Mouse (Mus musculus): ENCODE results near the gene Meiob. TPM values are rescaled to one million over a fixed set of nuclear protein-coding genes. Genes with fewer than 3 reads are reported as not detected.
A peak's percentile ranks its signal among the peaks of the same experiment; 100 is the strongest.

Meiob gene
- polyA plus RNA-seq, 1 experiment from 2014 or later, result 0.08 TPM

GRCm38 (mm10) chr17:24855838-24856464 is 51.9 kb downstream of the Meiob start:
- Histone ChIP-seq H3K4me1 (peaks cover 3% of the 10 kb centered on the region; the same call in 1 of the 2 replicates), H3K4me2 (no peak overlapping the region), H3K9me3 (no peaks in the 10 kb centered on the region), H3K36me3 (0 out of 2 replicates have a peak, but pooled peaks cover 3% of the 10 kb centered on the region), H3K9ac (no peak overlapping the region), H3K4me3 (replicated peaks) (no peak overlapping the region), H3K27ac (no peak overlapping the region), H3K27me3 (replicated peaks) (no peaks in the 10 kb centered on the region)
- WGBS, result 78% methylated on average over 3 of the region's 3 CpGs
- ATAC-seq (ENCODE audit: insufficient read depth, low FRiP score, low read depth), result no peak

DNA sequence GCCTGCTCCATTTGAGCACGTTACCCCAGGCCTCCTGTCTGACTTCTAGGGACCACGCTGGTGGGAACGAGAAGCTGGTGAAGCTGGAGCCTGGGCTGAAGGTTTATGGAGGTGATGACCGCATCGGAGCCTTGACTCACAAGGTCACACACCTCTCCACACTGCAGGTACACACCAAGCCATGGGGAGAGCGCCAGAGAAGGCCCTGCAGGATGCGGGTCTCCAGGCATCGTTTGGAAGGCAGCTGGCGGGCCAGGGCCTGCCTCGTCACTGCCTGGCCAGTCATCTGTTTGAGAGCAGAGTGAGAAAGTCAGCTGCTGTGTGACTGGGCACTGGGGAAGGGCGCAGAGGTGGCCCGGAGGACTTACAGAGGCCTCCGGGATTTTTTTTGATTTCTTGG is 52.5 kb downstream of the Meiob start:
- 89% methylated on average over 13 of the region's 13 CpGs for WGBS
- no peak for ATAC-seq (ENCODE audit: insufficient read depth, low FRiP score, low read depth)
- no peak overlapping the region for H3K27ac ChIP-seq
- no peak overlapping the region for H3K9ac ChIP-seq
- H3K4me2 ChIP-seq, result no peak overlapping the region
- H3K9me3 ChIP-seq, result no peaks in the 10 kb centered on the region
- H3K36me3 ChIP-seq, result 0 out of 2 replicates have a peak, but pooled peaks cover 3% of the 10 kb centered on the region
- H3K27me3 ChIP-seq (replicated peaks), result no peaks in the 10 kb centered on the region
- no peak overlapping the region for H3K4me3 ChIP-seq (replicated peaks)
- no peaks in the 10 kb centered on the region for H3K4me1 ChIP-seq

DNA sequence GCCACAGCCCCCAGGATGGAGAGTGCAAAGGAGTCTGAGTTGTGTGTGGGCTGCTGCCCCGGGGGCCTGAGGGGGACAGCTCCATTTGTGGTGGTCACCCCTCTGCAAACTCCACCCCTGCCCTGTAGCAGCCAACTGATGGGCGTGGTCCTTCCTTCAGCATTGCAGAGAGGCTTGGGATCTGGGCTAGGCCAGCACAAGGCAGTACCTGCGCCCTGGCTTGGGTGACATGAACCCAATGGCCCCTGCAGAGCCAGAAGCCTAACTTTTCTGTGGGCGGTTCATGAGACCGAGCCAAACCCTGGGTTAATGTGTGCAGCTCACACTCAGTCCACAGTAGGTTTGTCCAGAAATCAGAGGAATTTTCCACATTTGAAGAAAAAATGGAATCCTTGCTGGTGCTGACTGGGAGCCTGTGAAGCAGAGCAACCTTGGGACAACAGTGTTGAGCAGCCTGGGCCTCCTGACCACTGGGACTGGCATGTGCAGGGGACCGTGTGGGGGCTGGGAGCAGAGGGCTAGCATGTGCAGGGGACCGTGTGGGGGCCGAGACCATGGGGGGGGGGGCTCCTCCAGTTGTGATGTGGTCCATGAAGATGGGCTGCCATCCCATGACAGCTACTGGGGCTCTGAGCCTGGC is 53.9 kb downstream of the Meiob start:
- H3K4me1 ChIP-seq, result no peaks in the 10 kb centered on the region
- WGBS, result 81% methylated on average over 8 of the region's 8 CpGs
- H3K27me3 ChIP-seq (replicated peaks), result no peaks in the 10 kb centered on the region
- no peak overlapping the region for H3K4me3 ChIP-seq (replicated peaks)
- no peak overlapping the region for H3K9ac ChIP-seq
- 0 out of 2 replicates have a peak, but pooled peaks cover 3% of the 10 kb centered on the region for H3K36me3 ChIP-seq
- ATAC-seq (ENCODE audit: insufficient read depth, low FRiP score, low read depth), result no peak
- no peaks in the 10 kb centered on the region for H3K9me3 ChIP-seq
- H3K27ac ChIP-seq, result no peak overlapping the region
- H3K4me2 ChIP-seq, result no peak overlapping the region

DNA sequence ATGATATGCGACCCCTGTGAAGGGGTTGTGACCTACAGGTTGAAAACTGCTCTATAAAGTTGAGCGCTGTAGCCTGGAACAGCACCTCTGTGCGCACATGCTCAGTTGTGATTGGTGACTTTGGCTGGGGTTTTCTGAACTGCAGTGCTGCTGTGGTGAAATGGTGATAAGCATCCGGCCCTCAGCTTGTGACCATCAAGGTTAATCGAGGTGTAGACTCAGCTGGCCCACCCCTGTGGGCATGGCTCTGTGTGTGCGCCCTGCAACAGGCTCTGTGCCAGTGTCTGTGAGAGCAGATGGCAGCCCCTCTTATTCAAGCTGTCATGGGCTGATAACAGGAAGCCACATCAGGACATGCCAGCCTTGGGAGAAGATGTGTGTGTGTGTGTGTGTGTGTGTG is 54.9 kb downstream of the Meiob start:
- peak; percentile 90 for ATAC-seq (ENCODE audit: insufficient read depth, low FRiP score, low read depth)
- Histone ChIP-seq H3K9ac (no peak overlapping the region), H3K27me3 (replicated peaks) (no peaks in the 10 kb centered on the region), H3K4me2 (no peak overlapping the region), H3K36me3 (0 out of 2 replicates have a peak, but pooled peaks cover 3% of the 10 kb centered on the region), H3K4me3 (replicated peaks) (no peak overlapping the region), H3K27ac (no peak overlapping the region), H3K4me1 (no peaks in the 10 kb centered on the region), H3K9me3 (no peaks in the 10 kb centered on the region)
- 85% methylated on average over 6 of the region's 6 CpGs for WGBS

DNA sequence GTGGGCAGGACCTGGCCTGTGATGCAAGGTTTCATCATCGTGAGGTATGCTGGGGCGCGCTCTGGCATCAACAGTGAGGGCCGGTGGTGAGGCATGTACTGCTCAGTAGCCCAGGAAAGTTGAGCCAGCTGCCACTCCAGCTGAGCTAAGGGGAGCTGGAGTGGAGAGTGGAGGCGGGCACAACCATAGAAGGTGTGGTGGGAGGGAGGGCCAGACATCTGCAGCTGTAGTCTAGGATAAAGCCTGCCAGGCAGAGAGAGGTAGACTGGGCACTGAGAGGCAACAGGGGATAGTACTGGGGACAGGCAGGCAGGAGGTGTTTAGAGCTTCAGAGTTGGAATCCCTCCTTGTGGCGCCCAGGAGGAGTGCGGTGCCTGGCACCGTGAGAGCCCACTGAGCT is 56.0 kb downstream of the Meiob start:
- Histone ChIP-seq H3K4me2 (no peak overlapping the region), H3K9me3 (no peaks in the 10 kb centered on the region), H3K36me3 (0 out of 2 replicates have a peak, but pooled peaks cover 10% of the 10 kb centered on the region), H3K9ac (no peak overlapping the region), H3K4me3 (replicated peaks) (no peak overlapping the region), H3K4me1 (no peaks in the 10 kb centered on the region), H3K27me3 (replicated peaks) (no peaks in the 10 kb centered on the region), H3K27ac (no peak overlapping the region)
- WGBS, result 92% methylated on average over 8 of the region's 8 CpGs
- ATAC-seq (ENCODE audit: insufficient read depth, low FRiP score, low read depth), result peak; percentile 75; the same call in 1 of the 2 replicates

DNA sequence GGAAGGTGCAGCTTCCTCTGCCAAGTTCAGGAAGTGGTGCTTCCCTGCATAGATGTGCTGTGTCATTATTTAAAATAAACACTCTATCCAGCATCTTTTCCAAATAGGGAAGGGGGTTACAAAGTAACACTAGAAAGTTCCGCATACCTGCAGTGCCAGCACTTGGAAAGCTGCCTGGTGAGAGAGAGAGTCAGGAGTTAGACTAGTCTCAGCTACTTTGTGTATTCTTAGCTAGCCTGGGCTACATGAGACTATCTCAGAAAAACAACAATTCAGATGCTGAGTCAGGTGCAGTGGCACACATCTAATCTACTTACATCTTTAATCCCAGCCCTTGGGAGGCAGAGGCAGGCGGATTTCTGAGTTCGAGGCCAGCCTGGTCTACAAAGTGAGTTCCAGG is 57.7 kb downstream of the Meiob start:
- no peaks in the 10 kb centered on the region for H3K9me3 ChIP-seq
- H3K27ac ChIP-seq, result no peak overlapping the region
- no peak overlapping the region for H3K4me3 ChIP-seq (replicated peaks)
- 0 out of 2 replicates have a peak, but pooled peaks cover 10% of the 10 kb centered on the region for H3K36me3 ChIP-seq
- ATAC-seq (ENCODE audit: insufficient read depth, low FRiP score, low read depth), result no peak
- no peaks in the 10 kb centered on the region for H3K27me3 ChIP-seq (replicated peaks)
- H3K9ac ChIP-seq, result no peak overlapping the region
- no peaks in the 10 kb centered on the region for H3K4me1 ChIP-seq
- H3K4me2 ChIP-seq, result no peak overlapping the region
- 93% methylated on average over 3 of the region's 3 CpGs for WGBS

DNA sequence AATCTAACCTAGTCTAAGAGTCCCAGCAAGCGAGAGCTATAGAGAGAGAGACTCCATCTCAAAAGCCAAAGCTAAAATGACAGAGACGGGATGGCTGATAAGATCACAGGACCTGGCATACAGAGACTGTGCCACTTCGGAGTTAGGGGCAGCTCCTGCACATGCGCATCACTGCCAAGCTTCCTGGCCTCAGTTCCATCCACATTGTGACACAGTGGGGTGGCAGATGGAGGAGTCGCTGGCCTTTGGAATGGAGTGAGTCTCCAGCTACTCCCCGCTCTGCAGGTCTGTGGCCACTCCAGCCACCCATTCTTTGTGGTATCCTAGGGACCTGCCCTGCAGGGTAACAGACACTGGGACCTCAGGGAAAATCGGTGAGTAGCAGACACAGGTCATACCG is 61.7 kb downstream of the Meiob start, which contains the start of gene Igfals:
Igfals (plus strand) TSS at position 222 of the 400 bp plus-strand sequence.
- Histone ChIP-seq H3K4me2 (no peak within 1 kb of the TSS), H3K36me3 (0 out of 2 replicates have a peak, but pooled peaks cover 7% of the 10 kb centered on the region), H3K27me3 (replicated peaks) (no peaks in the 10 kb centered on the region), H3K9ac (no peak within 1 kb of the TSS), H3K9me3 (no peaks in the 10 kb centered on the region), H3K4me3 (replicated peaks) (no peak within 1 kb of the TSS), H3K27ac (no peak within 1 kb of the TSS), H3K4me1 (no peaks in the 10 kb centered on the region)
- no peak for ATAC-seq (ENCODE audit: insufficient read depth, low FRiP score, low read depth)
- WGBS, result 83% methylated on average over 8 of the region's 8 CpGs

DNA sequence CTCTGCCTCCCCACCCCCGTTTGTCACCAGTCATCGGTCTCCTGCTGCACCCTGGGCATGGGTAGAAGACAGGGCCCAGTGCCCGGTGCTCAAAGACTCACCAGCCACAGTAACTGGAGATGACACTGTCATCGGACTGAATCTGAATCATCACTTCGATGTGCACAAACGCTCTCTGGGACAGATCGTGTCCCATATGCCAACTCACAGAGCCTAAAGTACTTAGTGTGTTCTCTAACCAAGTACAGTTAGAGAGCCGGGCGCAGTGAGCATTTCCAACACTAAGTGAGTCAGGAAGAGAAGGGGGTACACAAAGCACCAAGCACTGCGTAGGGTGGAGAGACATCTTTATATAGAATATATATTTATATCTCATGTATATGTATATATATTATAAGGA is 63.8 kb downstream of the Meiob start:
- Histone ChIP-seq H3K4me2 (no peak overlapping the region), H3K27me3 (replicated peaks) (no peaks in the 10 kb centered on the region), H3K9ac (no peak overlapping the region), H3K4me1 (no peaks in the 10 kb centered on the region), H3K36me3 (0 out of 2 replicates have a peak, but pooled peaks cover 7% of the 10 kb centered on the region), H3K27ac (no peak overlapping the region), H3K9me3 (no peaks in the 10 kb centered on the region), H3K4me3 (replicated peaks) (no peak overlapping the region)
- ATAC-seq (ENCODE audit: insufficient read depth, low FRiP score, low read depth), result no peak
- WGBS, result 93% methylated on average over 10 of the region's 10 CpGs

GRCm38 (mm10) chr17:24873695-24874404 is 69.8 kb downstream of the Meiob start:
- H3K36me3 ChIP-seq, result no peaks in the 10 kb centered on the region
- no peak overlapping the region for H3K9ac ChIP-seq
- no peaks in the 10 kb centered on the region for H3K4me1 ChIP-seq
- no peak for ATAC-seq (ENCODE audit: insufficient read depth, low FRiP score, low read depth)
- H3K9me3 ChIP-seq, result no peaks in the 10 kb centered on the region
- WGBS, result 53% methylated on average over 4 of the region's 4 CpGs
- H3K27ac ChIP-seq, result no peak overlapping the region
- no peak overlapping the region for H3K4me3 ChIP-seq (replicated peaks)
- no peaks in the 10 kb centered on the region for H3K27me3 ChIP-seq (replicated peaks)
- H3K4me2 ChIP-seq, result no peak overlapping the region

DNA sequence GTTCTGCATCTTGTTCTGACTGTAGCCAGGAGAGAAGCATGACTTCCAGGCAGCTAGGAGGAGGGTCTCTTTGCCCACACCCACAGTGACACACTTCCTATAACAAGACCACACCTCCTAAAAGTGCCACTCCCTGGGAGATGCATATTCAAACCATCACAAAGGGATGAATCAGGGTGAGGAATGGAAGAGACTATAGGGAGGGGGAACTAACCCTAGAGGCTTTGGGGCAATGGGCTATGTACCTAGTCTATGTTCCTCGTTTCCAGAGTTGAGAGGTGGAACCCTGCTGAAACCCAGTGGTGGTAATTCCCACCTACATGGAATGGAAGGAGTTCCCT is 70.3 kb downstream of the Meiob start:
- no peak overlapping the region for H3K27ac ChIP-seq
- ATAC-seq (ENCODE audit: insufficient read depth, low FRiP score, low read depth), result no peak
- H3K4me1 ChIP-seq, result no peaks in the 10 kb centered on the region
- H3K27me3 ChIP-seq (replicated peaks), result no peaks in the 10 kb centered on the region
- 32% methylated on average over 1 of the region's 1 CpGs for WGBS
- no peak overlapping the region for H3K4me3 ChIP-seq (replicated peaks)
- no peak overlapping the region for H3K9ac ChIP-seq
- no peak overlapping the region for H3K4me2 ChIP-seq
- no peaks in the 10 kb centered on the region for H3K36me3 ChIP-seq
- H3K9me3 ChIP-seq, result no peaks in the 10 kb centered on the region

DNA sequence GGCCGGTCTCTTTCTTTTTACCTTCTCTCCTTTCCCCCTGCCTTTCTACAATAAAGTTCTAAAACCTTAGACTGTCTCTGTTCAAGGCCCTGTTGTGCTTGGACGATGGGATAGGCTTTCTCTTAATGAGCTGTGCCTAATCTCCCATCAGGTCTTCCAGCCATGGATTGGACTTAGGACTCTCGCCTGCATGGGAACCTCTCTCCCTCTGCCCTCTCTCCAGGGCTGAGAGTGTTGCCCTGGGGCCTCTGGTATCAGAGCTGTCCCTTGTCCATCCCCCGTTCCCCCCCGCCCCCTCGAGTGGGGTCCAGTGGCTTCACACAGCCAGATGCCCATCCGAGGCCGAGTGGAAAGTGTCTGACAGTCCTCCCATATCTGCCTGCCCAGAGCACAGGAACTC is 70.9 kb downstream of the Meiob start:
- Histone ChIP-seq H3K9ac (no peak overlapping the region), H3K36me3 (no peaks in the 10 kb centered on the region), H3K27ac (no peak overlapping the region), H3K27me3 (replicated peaks) (no peaks in the 10 kb centered on the region), H3K9me3 (no peaks in the 10 kb centered on the region), H3K4me1 (no peaks in the 10 kb centered on the region), H3K4me2 (no peak overlapping the region), H3K4me3 (replicated peaks) (no peak overlapping the region)
- no peak for ATAC-seq (ENCODE audit: insufficient read depth, low FRiP score, low read depth)
- 80% methylated on average over 8 of the region's 8 CpGs for WGBS
